Mouse (Mus musculus): ENCODE data around the gene Ifna9.
A peak's percentile ranks its signal among the peaks of the same experiment; 100 is the strongest.
"Not testable (repeated sequence)": the region's sequence is repeated elsewhere in the genome, so short reads cannot be mapped to it uniquely, and the experiment has no call there.

Gene Ifna9

GRCm38 (mm10) chr4:88592285-88592684 is at the start of gene Ifna9:
Ifna9 (minus strand) TSS chr4:88592385.
- DNase-seq (ENCODE audit: extremely low spot score, low read depth, low spot score) = no peak

- DNase-seq (ENCODE audit: extremely low spot score, low read depth, low spot score) = peak; percentile 100
Measured at GRCm38 (mm10) chr4:88641077-88641831, 49.1 kb upstream of the Ifna9 start.

GRCm38 (mm10) chr4:88640704-88641076 is 48.5 kb upstream of the Ifna9 start:
- DNase-seq (ENCODE audit: extremely low spot score, low read depth, low spot score) = no peak

- DNase-seq (ENCODE audit: extremely low spot score, low read depth, low spot score) = no peak
Measured at GRCm38 (mm10) chr4:88634311-88634710, 42.1 kb upstream of the Ifna9 start, which contains the start of gene C87499. C87499 (minus strand) TSS chr4:88634411.

GRCm38 (mm10) chr4:88603276-88603675 is 11.1 kb upstream of the Ifna9 start, which contains the start of gene Ifna12:
Ifna12 (minus strand) TSS chr4:88603376.
- DNase-seq (ENCODE audit: extremely low spot score, low read depth, low spot score) = no peak

- no peak for DNase-seq (ENCODE audit: extremely low spot score, low read depth, low spot score)
Measured at GRCm38 (mm10) chr4:88571698-88572097, 20.5 kb downstream of the Ifna9 start, which contains the start of gene Ifna14. Ifna14 (minus strand) TSS chr4:88571798.

- DNase-seq (ENCODE audit: extremely low spot score, low read depth, low spot score) = no peak
Measured at GRCm38 (mm10) chr4:88561791-88562190, 30.4 kb downstream of the Ifna9 start.

GRCm38 (mm10) chr4:88558145-88558544 is 34.0 kb downstream of the Ifna9 start, which contains the start of gene Ifna15:
Ifna15 (minus strand) TSS chr4:88558245.
- not testable (repeated sequence) for DNase-seq (ENCODE audit: extremely low spot score, low read depth, low spot score)

GRCm38 (mm10) chr4:88550161-88550945 is 41.8 kb downstream of the Ifna9 start:
- DNase-seq (ENCODE audit: extremely low spot score, low read depth, low spot score) = peak; percentile 12

GRCm38 (mm10) chr4:88547986-88548385 is 44.2 kb downstream of the Ifna9 start:
- DNase-seq (ENCODE audit: extremely low spot score, low read depth, low spot score) = no peak

DNA sequence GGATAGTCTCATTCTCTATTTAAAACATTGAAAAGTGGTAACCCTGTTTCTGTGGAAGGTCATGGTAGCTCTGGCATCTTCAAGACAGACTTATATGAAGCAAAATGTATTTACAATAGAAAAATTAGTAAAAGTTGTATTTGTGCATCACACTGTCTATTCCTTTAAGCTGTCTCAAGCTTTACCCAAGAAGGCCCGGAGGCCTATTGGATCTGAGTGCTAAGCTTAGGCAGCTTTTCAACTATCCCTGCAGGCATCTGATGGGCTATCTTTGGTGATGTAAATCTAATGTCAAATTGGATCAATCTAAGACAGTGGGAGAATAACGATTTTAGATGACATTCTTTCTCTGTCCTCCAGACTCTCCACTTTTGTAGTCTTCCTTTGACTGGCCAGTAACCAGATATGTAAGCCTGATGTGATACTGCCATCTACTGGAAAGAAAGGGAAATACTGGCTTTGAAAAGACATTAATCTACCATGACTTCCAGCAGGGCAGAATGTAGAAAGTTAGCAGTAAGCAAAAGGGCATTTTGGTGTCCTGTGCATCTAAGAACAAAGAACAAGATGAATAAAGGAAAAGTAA is 48.4 kb downstream of the Ifna9 start:
- DNase-seq (ENCODE audit: extremely low spot score, low read depth, low spot score) = peak; percentile 89

Data from hindlimb bud, embryonic 11.5 days (tissue).